Mouse (Mus musculus): ENCODE measurements around the gene Vwa1.

DNA sequence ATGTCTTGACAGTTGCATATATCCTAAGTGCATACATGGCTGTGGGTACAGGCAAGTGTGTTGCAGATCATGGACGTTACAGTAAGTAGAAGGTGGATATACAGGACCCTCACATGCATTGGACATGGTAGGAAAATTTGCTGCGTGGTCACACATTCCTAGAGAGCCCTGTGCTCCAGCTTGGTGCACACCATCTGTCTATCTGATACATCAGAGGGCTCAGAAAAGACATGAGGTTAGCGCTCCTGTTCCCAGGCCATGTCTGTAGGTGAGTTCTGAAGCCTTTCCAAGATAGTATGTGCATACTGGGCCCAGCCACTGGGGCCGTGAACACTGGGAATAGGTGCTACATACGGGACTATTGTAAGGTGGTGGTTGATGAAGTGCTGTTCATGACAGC, 38.1 kb downstream of the Vwa1 start:
- TF ChIP-seq CTCF (IDR thresholded peaks at IDR 0.05; ENCODE audit: extremely low read depth, insufficient read depth, insufficient read length, insufficient replicate concordance): no peak
- TF ChIP-seq POLR2A (IDR thresholded peaks at IDR 0.05; ENCODE audit: low read depth, low read length): no peak

All from spleen, adult 2 months (tissue).